Mouse (Mus musculus) forebrain, embryonic 14.5 days (tissue): ENCODE measurements at regions not wholly inside any gene's neighbourhood (a gene's known extent, or its start where the extent isn't known, plus 50 kb on each side); places are given as distances from the start of the nearest gene placed in this dataset.

Experiments
- ATAC-seq: fragments of 200-750 bp; cut with Nextera tagmentation; 2 replicates; pipeline ENCODE4 v1.8.0; 2017; ENCODE audit warnings: mild to moderate bottlenecking, moderate library complexity
- DNase-seq: peaks from one replicate; pipeline ENCODE4 v3.0.0-alpha.2; 2015; ENCODE audit warnings: low spot score
- H3K27ac ChIP-seq: fragments of 300-500 bp; sonication (generic); 2 replicates; pipeline ENCODE4 v1.5.1; 2014; ENCODE audit warnings: low read depth, mild to moderate bottlenecking, control low read depth, low read length, moderate library complexity
- H3K27me3 ChIP-seq: fragments of 300-500 bp; sonication (generic); replicated peaks from 2 replicates; pipeline ENCODE4 v1.6.1; 2014; ENCODE audit warnings: low read length, control low read depth, mixed read lengths; ENCODE audit not compliant: control insufficient read depth, insufficient read depth
- H3K36me3 ChIP-seq: fragments of 300-500 bp; sonication (generic); 2 replicates; pipeline ENCODE4 v1.6.1; 2014; ENCODE audit warnings: low read length, control low read depth; ENCODE audit not compliant: control insufficient read depth, insufficient read depth
- H3K4me1 ChIP-seq: fragments of 300-500 bp; sonication (generic); 2 replicates; pipeline ENCODE4 v1.6.1; 2014; ENCODE audit warnings: antibody characterized with exemption, low read length, control low read depth; ENCODE audit not compliant: control insufficient read depth, insufficient read depth
- H3K4me2 ChIP-seq: fragments of 300-500 bp; sonication (generic); 2 replicates; pipeline ENCODE4 v1.6.1; 2014; ENCODE audit warnings: mild to moderate bottlenecking, control low read depth, low read length
- H3K4me3 ChIP-seq: fragments of 300-500 bp; sonication (generic); 2 replicates; pipeline ENCODE4 v1.5.1; 2014; ENCODE audit warnings: low read depth, low read length, control low read depth
- H3K9ac ChIP-seq: fragments of 300-500 bp; sonication (generic); 2 replicates; pipeline ENCODE4 v1.6.1; 2014; ENCODE audit warnings: mild to moderate bottlenecking, low read length, control low read depth, moderate library complexity
- H3K9me3 ChIP-seq: fragments of 300-500 bp; sonication (generic); replicated peaks from 2 replicates; pipeline ENCODE4 v1.6.1; 2016; ENCODE audit warnings: low read length, control low read depth, mixed read lengths; ENCODE audit not compliant: control insufficient read depth
- WGBS: fragments of 180-500 bp; shearing (Covaris S2); extraction: QIAGEN DNeasy Blood & Tissue Kit; methylation state at CpG from one replicate; pipeline ENCODE4 v1.1.7; 2014; 5-methylcytosine and 5-hydroxymethylcytosine counted together

- Histone ChIP-seq H3K36me3 (no peaks in the 10 kb centered on the region), H3K4me3 (no peak overlapping the region), H3K27ac (no peak overlapping the region), H3K4me2 (no peak overlapping the region), H3K9me3 (no peaks in the 10 kb centered on the region), H3K27me3 (no peaks in the 10 kb centered on the region), H3K4me1 (no peaks in the 10 kb centered on the region), H3K9ac (no peak overlapping the region)
- 59% methylated on average over 4 of the region's 4 CpGs for WGBS
- DNase-seq (no peak), ATAC-seq (no peak)
Observed at GRCm38 (mm10) chr19:18253333-18253732, 378.3 kb downstream of the Ostf1 start.
